Mouse (Mus musculus): Measurements from ENCODE around the gene Paqr4. TPM values are rescaled to one million over a fixed set of nuclear protein-coding genes. Genes with fewer than 3 reads are reported as not detected.

The Paqr4 gene
- polyA plus RNA-seq (2012; rRNA removed; ENCODE audit: low replicate concordance): 37.7 and 88.3 TPM in 2 replicates

GRCm38 (mm10) chr17:23740598-23741021, at the start of gene Paqr4:
Gene Paqr4, minus strand, starts transcription at chr17:23740867.

GRCm38 (mm10) chr17:23785561-23786471, 45.1 kb upstream of the Paqr4 start, which contains the start of gene Flywch2:
Gene Flywch2, minus strand, starts transcription at chr17:23786081.

GRCm38 (mm10) chr17:23771284-23772218, 30.9 kb upstream of the Paqr4 start, which contains the start of gene Flywch1:
Gene Flywch1, minus strand, starts transcription at chr17:23771602.

GRCm38 (mm10) chr17:23745301-23746251, 4.9 kb upstream of the Paqr4 start, which contains the start of gene Kremen2:
Gene Kremen2, minus strand, starts transcription at chr17:23745833.

GRCm38 (mm10) chr17:23725999-23726757, 14.5 kb downstream of the Paqr4 start, which contains the start of gene Pkmyt1:
Gene Pkmyt1, plus strand, starts transcription at chr17:23726336.

GRCm38 (mm10) chr17:23722376-23723125, 18.1 kb downstream of the Paqr4 start, which contains the start of gene 1520401A03Rik:
Gene 1520401A03Rik, minus strand, starts transcription at chr17:23722783.

Other genes starting within 250 kb of the Paqr4 start
- gene Zfp213, start 176.6 kb downstream of the Paqr4 start, polyA plus RNA-seq (2012; rRNA removed; ENCODE audit: low replicate concordance): 9.9 and 21.8 TPM in 2 replicates
- gene Zfp13, start 141.4 kb downstream of the Paqr4 start, polyA plus RNA-seq (2012; rRNA removed; ENCODE audit: low replicate concordance): 7.4 and 18.3 TPM in 2 replicates
- gene Zscan10, start 140.0 kb downstream of the Paqr4 start, polyA plus RNA-seq (2012; rRNA removed; ENCODE audit: low replicate concordance): 0.05 and 0.09 TPM in 2 replicates
- gene Mmp25, start 95.6 kb downstream of the Paqr4 start, polyA plus RNA-seq (2012; rRNA removed; ENCODE audit: low replicate concordance): 0.37 and 1.3 TPM in 2 replicates
- 0.09 and 0.81 TPM in 2 replicates for gene Bicdl2, start 80.4 kb downstream of the Paqr4 start, polyA plus RNA-seq (2012; rRNA removed; ENCODE audit: low replicate concordance)
- gene Hcfc1r1, start 67.3 kb downstream of the Paqr4 start, polyA plus RNA-seq (2012; rRNA removed; ENCODE audit: low replicate concordance): 347 and 380 TPM in 2 replicates
- 23.8 and 34.1 TPM in 2 replicates for gene Thoc6, start 67.0 kb downstream of the Paqr4 start, polyA plus RNA-seq (2012; rRNA removed; ENCODE audit: low replicate concordance)
- 16.6 and 25.7 TPM in 2 replicates for gene Tnfrsf12a, start 63.4 kb downstream of the Paqr4 start, polyA plus RNA-seq (2012; rRNA removed; ENCODE audit: low replicate concordance)
- 1.6 TPM in 1 of 2 replicates, not detected in the other for gene Cldn6, start 61.6 kb downstream of the Paqr4 start, polyA plus RNA-seq (2012; rRNA removed; ENCODE audit: low replicate concordance)
- 1.7 TPM in 1 of 2 replicates, not detected in the other for gene Cldn9, start 56.8 kb downstream of the Paqr4 start, polyA plus RNA-seq (2012; rRNA removed; ENCODE audit: low replicate concordance)
- gene 1520401A03Rik, start 18.1 kb downstream of the Paqr4 start, polyA plus RNA-seq (2012; rRNA removed; ENCODE audit: low replicate concordance): 0.05 and 0.06 TPM in 2 replicates
- gene Pkmyt1, start 14.5 kb downstream of the Paqr4 start, polyA plus RNA-seq (2012; rRNA removed; ENCODE audit: low replicate concordance): 22.6 and 25.7 TPM in 2 replicates
- 0.10 and 0.24 TPM in 2 replicates for gene Kremen2, start 5.0 kb upstream of the Paqr4 start, polyA plus RNA-seq (2012; rRNA removed; ENCODE audit: low replicate concordance)
- gene Flywch1, start 30.7 kb upstream of the Paqr4 start, polyA plus RNA-seq (2012; rRNA removed; ENCODE audit: low replicate concordance): 51.7 and 65.7 TPM in 2 replicates
- gene Flywch2, start 45.2 kb upstream of the Paqr4 start, polyA plus RNA-seq (2012; rRNA removed; ENCODE audit: low replicate concordance): 5.5 and 18.8 TPM in 2 replicates
- gene Srrm2, start 49.7 kb upstream of the Paqr4 start, polyA plus RNA-seq (2012; rRNA removed; ENCODE audit: low replicate concordance): 400 and 623 TPM in 2 replicates
- 589 and 702 TPM in 2 replicates for gene Elob, start 88.3 kb upstream of the Paqr4 start, polyA plus RNA-seq (2012; rRNA removed; ENCODE audit: low replicate concordance)
- 0.09 and 0.33 TPM in 2 replicates for gene Prss33, start 95.2 kb upstream of the Paqr4 start, polyA plus RNA-seq (2012; rRNA removed; ENCODE audit: low replicate concordance)
- gene Prss32, start 103.0 kb upstream of the Paqr4 start, polyA plus RNA-seq (2012; rRNA removed; ENCODE audit: low replicate concordance): not detected in 2 replicates
- 0.32 and 0.64 TPM in 2 replicates for gene Prss41, start 103.3 kb upstream of the Paqr4 start, polyA plus RNA-seq (2012; rRNA removed; ENCODE audit: low replicate concordance)
- gene Prss21, start 127.2 kb upstream of the Paqr4 start, polyA plus RNA-seq (2012; rRNA removed; ENCODE audit: low replicate concordance): 0.09 TPM in 1 of 2 replicates, not detected in the other
- gene Dcpp1, start 140.0 kb upstream of the Paqr4 start, polyA plus RNA-seq (2012; rRNA removed; ENCODE audit: low replicate concordance): not detected in 2 replicates
- not detected in 2 replicates for gene Dcpp2, start 140.0 kb upstream of the Paqr4 start, polyA plus RNA-seq (2012; rRNA removed; ENCODE audit: low replicate concordance)
- not detected in 2 replicates for gene Dcpp3, start 176.6 kb upstream of the Paqr4 start, polyA plus RNA-seq (2012; rRNA removed; ENCODE audit: low replicate concordance)
- not detected in 2 replicates for gene Sbp, start 200.8 kb upstream of the Paqr4 start, polyA plus RNA-seq (2012; rRNA removed; ENCODE audit: low replicate concordance)
- gene Sbpl, start 214.4 kb upstream of the Paqr4 start, polyA plus RNA-seq (2012; rRNA removed; ENCODE audit: low replicate concordance): not detected in 2 replicates
- 0.37 and 1.5 TPM in 2 replicates for gene Prss30, start 239.7 kb upstream of the Paqr4 start, polyA plus RNA-seq (2012; rRNA removed; ENCODE audit: low replicate concordance)